Mouse (Mus musculus) liver, embryonic 14 days (tissue): ENCODE results near the gene Map1lc3b. TPM values are rescaled to one million over a fixed set of nuclear protein-coding genes. Genes with fewer than 3 reads are reported as not detected.

Source experiments
- polyA plus RNA-seq: library from polyadenylated mRNA; depleted of rRNA; stranded (reverse); fragments of >200 nt; gene quantifications from 2 replicates; pipeline ENCODE4 v1.2.3, GENCODE M21; 2012; rRNA removed

Map1lc3b gene
- 19.4 and 23.2 TPM in 2 replicates for polyA plus RNA-seq

DNA sequence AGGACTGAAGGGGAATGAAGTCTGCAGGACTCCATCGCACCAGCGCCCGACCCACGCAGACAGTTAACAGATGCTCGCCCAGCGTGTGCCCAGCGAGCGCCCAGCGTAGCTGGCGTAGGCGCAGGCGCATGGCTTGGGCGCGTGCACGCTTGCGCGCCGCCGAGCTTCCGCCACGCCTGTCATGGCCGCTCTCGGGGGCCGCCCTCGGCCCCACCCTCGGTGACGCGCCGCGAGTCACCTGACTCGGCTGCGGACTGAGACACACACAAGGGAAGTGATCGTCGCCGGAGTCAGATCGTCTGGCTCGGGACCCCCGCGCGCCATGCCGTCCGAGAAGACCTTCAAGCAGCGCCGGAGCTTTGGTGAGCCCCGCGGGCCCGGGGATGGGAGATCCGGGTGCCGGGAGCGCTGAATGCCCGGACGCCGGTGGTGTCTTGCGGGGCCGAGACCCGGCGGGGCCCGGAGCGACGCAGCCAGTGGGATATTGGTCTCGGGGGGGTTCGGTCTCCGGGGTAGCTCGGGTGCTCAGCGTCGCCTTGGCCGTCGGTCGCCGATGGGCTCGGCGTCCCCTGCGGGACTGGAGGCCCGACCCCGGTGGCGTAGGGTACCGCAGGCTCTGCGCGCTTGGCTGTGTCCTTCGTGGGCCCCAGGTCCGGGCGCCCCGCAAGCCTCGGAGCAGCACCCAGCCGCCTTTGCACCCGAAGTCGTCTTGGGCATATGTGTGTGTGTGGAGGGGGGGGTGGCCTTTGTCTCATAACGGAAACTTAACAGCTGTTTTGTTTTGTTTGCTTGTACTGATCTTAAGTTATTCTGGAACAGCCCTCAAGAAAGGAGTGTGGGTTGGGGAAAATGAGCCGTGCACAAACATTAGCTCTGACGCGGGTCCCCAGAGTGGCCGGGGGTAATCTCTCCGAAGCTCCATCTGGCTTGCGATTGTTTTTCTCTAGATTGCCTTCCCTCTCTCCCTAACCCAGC lies at the start of gene Map1lc3b:
Gene Map1lc3b, plus strand, starts transcription at position 159 of the 975 bp plus-strand sequence.

DNA sequence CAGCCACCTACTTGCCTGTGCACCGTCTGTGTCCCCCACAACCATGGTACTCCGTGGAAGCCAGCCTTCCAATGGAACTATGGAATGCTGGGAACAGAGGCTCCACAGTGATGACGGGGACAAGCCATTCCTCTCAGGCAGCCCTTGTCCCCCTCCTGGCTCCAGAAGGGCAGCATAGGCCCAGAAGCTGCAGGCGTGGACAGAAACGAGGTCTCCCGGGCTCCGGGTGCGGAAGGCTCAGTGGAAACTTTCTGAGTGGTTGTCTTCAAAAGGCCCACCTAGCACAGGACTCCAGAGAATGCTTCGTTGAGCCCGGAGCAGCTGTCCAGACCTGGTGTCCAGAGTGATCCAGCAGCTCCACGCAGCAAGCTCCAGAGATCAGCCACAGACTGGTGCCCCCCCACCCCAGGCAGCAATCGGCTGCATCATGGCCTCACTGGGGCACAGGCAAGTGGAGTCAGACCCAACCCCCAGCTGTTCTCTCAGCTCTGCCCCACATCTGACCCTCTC lies 45.8 kb upstream of the Map1lc3b start, which contains the start of gene 1700018B08Rik:
Gene 1700018B08Rik, minus strand, starts transcription at position 45 of the 510 bp plus-strand sequence.

DNA sequence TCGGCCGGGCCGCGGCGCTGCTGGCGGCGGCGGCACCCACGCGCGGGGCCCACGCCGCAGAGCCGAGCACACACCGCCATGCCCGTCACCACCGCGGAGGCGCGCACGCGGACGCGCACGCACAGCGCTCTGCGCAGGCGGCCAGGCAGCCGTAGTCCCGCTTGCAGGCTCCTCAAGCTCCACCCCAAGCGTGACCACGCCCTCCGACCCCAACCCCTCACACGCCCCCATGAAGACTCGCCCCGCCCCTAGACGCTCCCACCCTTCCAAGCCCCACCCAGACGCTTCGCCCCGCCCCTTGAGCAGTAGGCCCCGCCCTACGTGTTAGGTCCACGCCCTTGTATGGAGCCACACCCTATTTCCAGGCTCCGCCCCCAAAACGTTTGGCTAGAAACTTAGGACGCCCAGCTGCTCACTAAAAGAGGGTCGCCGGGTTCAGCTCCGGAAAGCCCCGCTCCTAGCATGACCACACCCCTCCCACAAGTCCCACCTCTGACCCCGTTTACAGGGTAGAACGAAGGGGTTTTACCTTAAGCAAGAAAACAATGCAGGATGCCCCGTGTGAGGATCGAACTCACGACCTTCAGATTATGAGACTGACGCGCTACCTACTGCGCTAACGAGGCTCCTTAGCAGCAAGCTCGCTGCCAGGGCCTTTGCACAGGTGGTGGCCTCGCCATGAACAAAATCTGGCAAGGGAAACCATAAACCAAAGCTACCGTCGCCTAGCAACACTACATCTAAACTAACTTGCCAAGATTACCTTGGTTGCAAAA lies 11.3 kb upstream of the Map1lc3b start, which contains the start of gene Fbxo31:
Gene Fbxo31, minus strand, starts transcription at position 131 of the 776 bp plus-strand sequence.

Other genes starting within 250 kb of the Map1lc3b start
- not detected in 2 replicates for gene 1700018B08Rik, start 46.0 kb upstream of the Map1lc3b start, polyA plus RNA-seq
- 5.2 and 5.3 TPM in 2 replicates for gene Fbxo31, start 11.6 kb upstream of the Map1lc3b start, polyA plus RNA-seq
- gene Zcchc14, start 62.5 kb downstream of the Map1lc3b start, polyA plus RNA-seq: 1.8 TPM in 2 replicates
- gene Jph3, start 139.3 kb downstream of the Map1lc3b start, polyA plus RNA-seq: 0.01 TPM in 1 of 2 replicates, not detected in the other
- 17.1 TPM in 2 replicates for gene Klhdc4, start 239.2 kb downstream of the Map1lc3b start, polyA plus RNA-seq